Mouse (Mus musculus) megakaryocyte-erythroid progenitor cell, adult 5-6 weeks (primary cell): ENCODE results near the gene 2610028H24Rik. TPM values are rescaled to one million over a fixed set of nuclear protein-coding genes. Genes with fewer than 3 reads are reported as not detected.

Source experiments
- ATAC-seq: replicated peaks from 2 replicates; pipeline ENCODE4 v1.8.0; 2016; ENCODE audit warnings: mild to moderate bottlenecking, inconsistent platforms; ENCODE audit not compliant: severe bottlenecking, poor library complexity, low FRiP score, low TSS enrichment
- total RNA-seq, 2 experiments: library from RNA; stranded (forward) in 1 of 2; stranded (reverse) in 1 of 2; fragments of 200-1000, 215-1000 nt in 1 of 2; fragments of >200 nt in 1 of 2; fragmentation: Nextera tagmentation in 1 of 2; gene quantifications; 2 replicates each; pipeline ENCODE4 v1.2.3; 2014 to 2017

The 2610028H24Rik gene
- not detected in 2 replicates for total RNA-seq (2014; fragmentation: Nextera tagmentation)
- not detected in 2 replicates for total RNA-seq (2017)

GRCm38 (mm10) chr10:76448851-76449250 lies at the start of gene 2610028H24Rik:
Gene 2610028H24Rik (plus strand): TSS chr10:76449081.
- ATAC-seq = no peak

- no peak for ATAC-seq
Observed at GRCm38 (mm10) chr10:76408520-76408919, 40.4 kb upstream of the 2610028H24Rik start.

- no peak for ATAC-seq
Observed at GRCm38 (mm10) chr10:76416811-76417210, 32.1 kb upstream of the 2610028H24Rik start.

- ATAC-seq = no peak
Observed at GRCm38 (mm10) chr10:76425674-76426073, 23.2 kb upstream of the 2610028H24Rik start.

GRCm38 (mm10) chr10:76433925-76434324 lies 15.0 kb upstream of the 2610028H24Rik start:
- ATAC-seq = no peak

GRCm38 (mm10) chr10:76439107-76439890 lies 9.6 kb upstream of the 2610028H24Rik start:
- no peak for ATAC-seq

- ATAC-seq = no peak
Observed at GRCm38 (mm10) chr10:76440281-76440680, 8.6 kb upstream of the 2610028H24Rik start, which contains the start of gene AC141477.1. Gene AC141477.1 (minus strand): TSS chr10:76440444.

- peak; percentile 93 for ATAC-seq
Observed at GRCm38 (mm10) chr10:76442178-76443088, 6.4 kb upstream of the 2610028H24Rik start, which contains the start of gene Pcnt. Gene Pcnt (minus strand): TSS chr10:76442786.

GRCm38 (mm10) chr10:76445996-76446681 lies 2.7 kb upstream of the 2610028H24Rik start:
- no peak for ATAC-seq

- ATAC-seq = no peak
Observed at GRCm38 (mm10) chr10:76447406-76448229, 1.3 kb upstream of the 2610028H24Rik start.

- ATAC-seq = peak; percentile 73
Observed at GRCm38 (mm10) chr10:76455289-76455688, 6.4 kb downstream of the 2610028H24Rik start.

GRCm38 (mm10) chr10:76461255-76461654 lies 12.4 kb downstream of the 2610028H24Rik start:
- no peak for ATAC-seq

- no peak for ATAC-seq
Observed at GRCm38 (mm10) chr10:76462312-76462711, 13.4 kb downstream of the 2610028H24Rik start.

GRCm38 (mm10) chr10:76462721-76463120 lies 13.8 kb downstream of the 2610028H24Rik start:
- no peak for ATAC-seq

- ATAC-seq = peak; percentile 96
Observed at GRCm38 (mm10) chr10:76468203-76469162, 19.6 kb downstream of the 2610028H24Rik start, which contains the start of the genes Mcm3ap and Ybey. Gene Mcm3ap (plus strand): TSS chr10:76468927. Gene Ybey (minus strand): TSS chr10:76469114.

GRCm38 (mm10) chr10:76473759-76474158 lies 24.9 kb downstream of the 2610028H24Rik start:
- no peak for ATAC-seq

GRCm38 (mm10) chr10:76480851-76481250 lies 32.0 kb downstream of the 2610028H24Rik start:
- no peak for ATAC-seq
